Mouse (Mus musculus): ENCODE data around the gene Aicda.
A peak's percentile ranks its signal among the peaks of the same experiment; 100 is the strongest.
"Not testable (repeated sequence)": the region's sequence is repeated elsewhere in the genome, so short reads cannot be mapped to it uniquely, and the experiment has no call there.

The Aicda gene

DNA sequence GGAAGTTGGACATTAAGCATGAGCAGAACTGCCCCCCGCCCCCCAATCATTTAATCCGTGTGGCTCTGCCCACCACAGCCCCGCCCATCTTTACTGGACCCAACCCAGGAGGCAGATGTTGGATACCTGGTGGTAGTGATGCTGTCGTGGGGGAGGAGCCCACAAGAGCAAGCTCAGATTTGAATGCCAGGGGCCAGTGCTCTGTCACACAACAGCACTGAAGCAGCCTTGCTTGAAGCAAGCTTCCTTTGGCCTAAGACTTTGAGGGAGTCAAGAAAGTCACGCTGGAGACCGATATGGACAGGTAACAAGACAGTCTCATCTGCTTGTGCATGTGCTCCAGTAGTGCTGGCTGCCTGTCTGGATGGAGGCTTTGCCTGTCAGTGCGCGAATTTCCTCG lies at the start of gene Aicda:
TSS of gene Aicda (plus strand) at position 196 of the 400 bp plus-strand sequence.
- DNase-seq (ENCODE audit: low spot score): no peak

GRCm38 (mm10) chr6:122505041-122505440 lies 48.6 kb upstream of the Aicda start:
- no peak for DNase-seq (ENCODE audit: low spot score)

DNA sequence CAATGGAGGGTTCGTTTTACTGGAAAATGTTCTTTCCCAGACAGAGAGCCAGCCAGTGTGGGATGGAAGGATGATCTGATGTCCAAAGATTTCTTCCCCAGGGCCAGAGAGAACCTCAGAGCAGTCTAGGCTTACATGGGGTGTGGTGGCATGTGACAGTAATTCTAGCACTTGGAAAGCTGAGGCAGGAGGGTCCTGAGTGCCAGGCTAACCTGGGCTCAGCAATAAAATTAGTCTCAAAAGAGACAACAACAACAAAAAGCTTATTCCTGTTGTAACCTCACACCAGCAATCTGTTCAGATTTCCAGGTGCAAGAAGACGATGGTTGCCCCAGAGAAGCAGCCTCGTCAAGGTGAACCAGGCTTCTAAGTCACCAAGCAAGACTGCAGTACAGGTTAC lies 48.1 kb upstream of the Aicda start, which contains the start of gene Mfap5:
TSS of gene Mfap5 (plus strand) at position 301 of the 400 bp plus-strand sequence.
- no peak for DNase-seq (ENCODE audit: low spot score)

DNA sequence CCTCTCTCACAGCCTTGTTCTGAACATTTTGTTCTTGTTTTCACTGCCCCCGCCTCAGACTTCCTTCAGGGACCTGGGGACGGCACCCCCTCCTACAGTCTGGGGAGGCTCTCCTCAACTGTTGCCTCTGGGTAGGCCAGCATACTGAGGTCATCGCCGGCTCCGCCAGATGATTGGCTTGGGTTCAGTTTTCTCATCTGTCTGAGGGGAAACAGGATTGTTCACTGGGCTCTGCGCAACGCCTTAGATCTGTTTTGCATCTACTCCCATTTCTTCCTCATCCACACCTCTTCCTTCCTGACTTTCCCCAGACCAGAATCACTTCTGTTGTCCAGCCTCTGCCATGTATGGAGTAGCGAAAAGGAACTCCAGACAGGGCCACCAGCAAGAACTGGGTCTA lies 45.1 kb upstream of the Aicda start:
- no peak for DNase-seq (ENCODE audit: low spot score)

DNA sequence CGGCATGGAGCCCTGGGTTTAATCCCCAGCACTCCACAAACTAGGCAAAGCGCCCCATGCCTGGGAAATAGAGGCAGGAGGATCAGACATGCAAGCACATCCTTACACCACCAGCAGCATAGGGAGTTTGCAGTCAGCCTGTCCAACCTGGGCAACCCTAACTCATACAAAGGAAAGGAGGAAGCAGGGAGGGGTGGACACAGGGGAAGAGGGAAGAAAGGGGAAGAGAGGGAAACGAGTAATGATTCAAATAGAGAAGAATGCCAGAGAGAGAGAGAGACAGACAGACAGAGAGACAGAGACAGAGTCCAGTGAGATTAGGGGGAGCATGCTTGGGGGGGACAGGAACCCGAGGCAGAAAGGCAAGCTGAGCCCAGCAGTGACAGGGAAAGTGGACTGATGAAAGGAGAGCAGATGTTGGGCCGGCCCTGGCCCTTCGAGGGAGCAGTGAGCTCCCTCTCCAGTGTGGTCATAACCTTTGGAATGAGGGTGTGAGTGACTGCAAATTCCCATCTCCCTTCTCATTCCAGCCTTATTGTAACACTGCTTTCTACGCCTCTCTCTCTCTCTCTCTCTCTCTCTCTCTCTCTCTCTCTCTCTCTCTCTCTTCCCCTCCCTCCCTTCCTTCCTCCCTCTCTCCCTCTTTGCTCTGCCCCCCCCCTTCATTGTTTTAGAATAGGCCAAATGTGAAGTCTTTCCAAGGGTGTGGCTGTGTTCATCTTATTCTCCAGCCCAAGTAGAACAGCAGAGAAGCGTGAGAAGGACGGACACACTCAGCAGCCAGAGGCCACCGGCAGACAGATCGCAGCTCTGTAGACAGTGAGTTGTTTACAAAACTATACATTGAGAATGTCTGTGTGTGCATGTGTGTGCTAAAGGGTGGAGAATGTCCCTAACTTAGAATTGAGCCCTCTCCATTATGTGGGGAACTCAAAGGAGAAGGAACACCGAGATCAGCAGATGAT lies 40.4 kb upstream of the Aicda start:
- DNase-seq (ENCODE audit: low spot score): no peak

GRCm38 (mm10) chr6:122514312-122514711 lies 39.3 kb upstream of the Aicda start:
- no peak for DNase-seq (ENCODE audit: low spot score)

DNA sequence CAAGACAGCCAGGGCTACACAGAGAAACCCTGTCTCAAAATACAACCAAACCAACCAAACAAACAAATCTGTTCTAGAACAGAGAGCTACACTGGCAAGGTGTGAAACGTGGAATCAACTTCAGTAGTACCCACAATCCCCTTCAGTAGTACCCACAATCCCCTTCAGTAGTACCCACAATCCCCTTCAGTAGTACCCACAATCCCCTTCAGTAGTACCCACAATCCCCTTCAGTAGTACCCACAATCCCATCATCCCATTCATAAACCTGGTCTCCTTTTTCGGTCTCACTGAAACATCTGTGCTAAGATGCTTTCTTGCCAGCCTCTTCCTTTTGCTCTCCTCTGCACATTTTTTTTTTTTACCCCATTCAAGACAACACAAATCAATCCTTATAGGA lies 37.8 kb upstream of the Aicda start:
- not testable (repeated sequence) for DNase-seq (ENCODE audit: low spot score)

DNA sequence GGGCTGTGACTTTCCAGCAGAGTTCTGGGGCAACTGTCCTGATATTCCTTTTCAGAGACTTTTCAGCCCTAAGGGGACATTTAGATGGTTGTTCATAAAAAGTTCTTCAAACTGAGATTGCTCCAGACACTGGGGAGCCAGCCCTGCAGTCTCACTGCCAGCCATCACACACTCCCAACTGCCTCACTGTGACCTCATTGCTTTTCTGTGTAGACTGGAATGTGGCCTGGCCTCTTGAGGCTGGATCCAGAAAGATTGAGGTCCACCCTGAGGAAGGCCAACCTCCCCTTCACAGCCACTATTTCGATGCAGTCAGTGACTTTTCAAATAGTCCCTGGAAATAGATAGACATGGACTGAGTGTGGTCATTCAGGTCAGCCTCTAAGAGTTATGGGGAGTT lies 35.9 kb upstream of the Aicda start:
- DNase-seq (ENCODE audit: low spot score): no peak

DNA sequence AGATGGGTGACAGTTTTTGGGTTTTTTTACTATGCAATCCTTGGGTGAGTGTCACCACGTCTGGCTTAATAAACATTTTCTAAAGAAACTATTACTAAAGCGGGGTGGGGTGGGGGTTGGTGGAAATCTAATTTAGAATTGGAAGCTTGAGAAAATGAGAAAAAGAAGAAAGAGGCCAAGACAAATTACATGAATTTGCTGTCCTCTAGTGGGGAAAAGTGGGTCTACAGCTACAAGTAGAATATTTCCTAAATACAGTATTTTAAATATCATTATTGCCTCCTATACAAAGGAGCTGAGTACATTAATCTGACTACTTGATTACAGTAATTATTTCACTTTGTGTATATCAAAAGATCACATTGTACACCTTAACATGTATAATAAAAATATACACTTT lies 34.2 kb upstream of the Aicda start:
- DNase-seq (ENCODE audit: low spot score): peak; percentile 22

- DNase-seq (ENCODE audit: low spot score): peak; percentile 22
Measured at GRCm38 (mm10) chr6:122522595-122522994, 31.0 kb upstream of the Aicda start.

GRCm38 (mm10) chr6:122523289-122523688 lies 30.3 kb upstream of the Aicda start:
- DNase-seq (ENCODE audit: low spot score): no peak

DNA sequence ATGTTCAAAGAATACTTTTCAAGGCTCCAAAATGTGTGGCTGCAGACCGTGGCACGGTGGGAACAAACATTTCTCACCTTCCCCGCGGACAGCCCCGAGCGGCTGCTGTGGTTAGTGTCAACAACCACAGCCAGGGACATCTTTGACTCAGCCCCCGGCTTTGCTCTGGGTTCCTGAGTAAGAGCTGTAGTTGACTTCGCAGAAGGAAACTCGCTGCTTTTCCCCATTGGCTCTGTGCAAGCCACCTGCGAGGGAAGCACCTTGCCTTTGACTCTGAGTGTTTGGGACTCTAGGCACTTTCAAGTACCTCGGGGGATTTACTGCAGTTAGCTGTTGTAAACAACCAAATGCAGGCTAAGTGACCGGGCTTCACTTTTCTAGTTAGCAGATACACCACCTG lies 26.0 kb upstream of the Aicda start:
- DNase-seq (ENCODE audit: low spot score): no peak

DNA sequence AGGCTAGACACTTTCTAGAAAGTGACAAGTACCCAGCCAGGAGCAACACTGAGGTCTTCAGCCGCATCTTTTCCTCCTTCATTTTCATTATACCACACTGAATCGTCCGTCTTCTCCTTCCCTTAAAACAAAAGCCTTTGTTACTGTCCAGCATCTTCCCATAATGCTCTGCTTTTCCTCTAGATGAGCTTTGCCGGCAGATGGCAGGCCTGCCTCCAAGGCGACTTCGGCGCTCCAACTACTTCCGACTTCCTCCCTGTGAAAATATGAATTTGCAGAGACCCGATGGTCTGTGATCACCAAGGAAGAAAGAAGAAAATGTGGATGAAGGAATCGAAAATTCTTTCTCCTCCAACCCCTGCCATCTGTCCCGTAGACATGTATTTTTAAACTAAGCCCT lies 25.5 kb upstream of the Aicda start:
- no peak for DNase-seq (ENCODE audit: low spot score)

DNA sequence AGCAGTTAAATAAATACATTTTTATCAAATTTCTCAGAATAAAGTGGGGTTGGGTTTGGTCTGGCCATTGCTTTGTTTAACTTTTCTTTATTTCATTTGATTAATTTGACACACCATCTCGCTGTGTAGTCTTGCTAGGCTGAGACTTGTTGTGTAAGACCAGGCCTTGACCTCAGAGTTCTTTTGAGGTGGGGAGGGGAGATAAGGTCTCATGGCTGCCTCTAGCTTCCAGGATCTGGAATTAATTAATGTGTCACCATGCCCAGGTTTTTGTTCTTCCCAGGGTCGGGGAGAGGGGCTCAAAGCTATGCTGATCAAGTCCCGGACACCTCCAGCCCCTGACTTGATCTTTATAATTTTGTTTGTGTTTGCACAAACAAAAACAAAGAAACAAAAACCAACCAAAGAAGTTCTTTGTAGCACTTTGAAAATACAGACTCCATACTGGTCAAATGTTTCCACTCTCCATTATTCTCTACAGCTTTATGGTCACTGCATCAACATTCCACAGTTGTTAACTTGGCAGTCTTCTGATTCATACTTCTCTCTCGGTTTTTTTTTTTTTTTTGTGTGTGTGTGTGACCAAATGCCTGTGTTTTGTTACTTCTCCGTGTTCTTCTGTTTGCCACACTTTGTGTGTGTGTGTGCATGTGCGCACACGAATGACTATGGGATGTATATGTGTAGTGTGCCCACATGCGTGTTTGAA lies 22.0 kb upstream of the Aicda start:
- DNase-seq (ENCODE audit: low spot score): no peak

- DNase-seq (ENCODE audit: low spot score): no peak
Measured at GRCm38 (mm10) chr6:122532883-122533302, 20.7 kb upstream of the Aicda start.

GRCm38 (mm10) chr6:122534032-122534431 lies 19.6 kb upstream of the Aicda start:
- DNase-seq (ENCODE audit: low spot score): no peak

- no peak for DNase-seq (ENCODE audit: low spot score)
Measured at GRCm38 (mm10) chr6:122539564-122539963, 14.0 kb upstream of the Aicda start.

GRCm38 (mm10) chr6:122542459-122542858 lies 11.1 kb upstream of the Aicda start:
- not testable (repeated sequence) for DNase-seq (ENCODE audit: low spot score)

DNA sequence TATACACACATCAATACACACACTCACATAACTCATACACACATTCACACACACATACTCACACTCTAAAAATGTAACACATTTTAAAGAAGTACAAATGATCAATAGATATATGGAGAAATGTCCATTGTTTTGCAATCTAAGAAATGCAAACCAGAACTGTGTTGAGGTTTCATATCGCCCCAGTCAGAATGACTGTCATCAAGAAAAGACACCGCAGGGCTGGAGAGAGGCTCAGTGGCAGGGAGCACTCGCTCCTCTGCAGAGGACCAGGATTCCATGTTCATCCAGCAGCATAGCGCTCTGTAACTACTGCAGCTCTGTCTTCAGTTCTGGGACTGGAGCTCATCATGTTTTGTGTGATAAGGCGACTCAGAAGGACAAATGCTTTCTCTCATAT lies 10.0 kb upstream of the Aicda start:
- no peak for DNase-seq (ENCODE audit: low spot score)

GRCm38 (mm10) chr6:122544672-122545071 lies 8.9 kb upstream of the Aicda start:
- DNase-seq (ENCODE audit: low spot score): no peak

DNA sequence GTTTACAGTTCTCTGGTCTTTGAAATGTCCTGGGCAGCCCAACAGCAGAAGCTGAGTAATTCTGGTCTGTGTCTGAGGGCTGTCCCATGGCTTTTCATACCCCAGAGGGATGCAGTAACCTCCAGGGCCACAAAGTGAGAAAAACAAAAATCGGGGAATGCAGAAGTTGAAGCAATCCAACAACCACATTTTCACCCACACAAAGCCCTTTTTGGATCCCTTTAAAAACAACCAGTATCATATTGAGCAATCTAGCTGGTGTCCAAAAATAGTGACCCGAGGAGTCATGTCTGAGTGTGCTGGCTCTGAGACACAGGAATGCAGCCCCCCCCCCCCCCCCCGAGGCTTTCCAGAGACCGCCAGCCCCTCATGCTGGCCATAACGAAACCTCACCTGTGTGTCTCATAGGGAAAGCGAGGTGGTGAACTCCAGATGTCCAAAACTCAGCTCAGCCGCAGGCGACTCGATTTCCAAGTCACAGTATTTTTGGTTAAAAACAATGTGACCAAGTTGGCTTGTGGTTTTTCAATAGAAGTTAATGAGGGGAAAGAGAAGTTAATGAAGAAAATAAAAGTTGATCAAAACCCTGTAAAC lies 8.2 kb upstream of the Aicda start:
- no peak for DNase-seq (ENCODE audit: low spot score)

DNA sequence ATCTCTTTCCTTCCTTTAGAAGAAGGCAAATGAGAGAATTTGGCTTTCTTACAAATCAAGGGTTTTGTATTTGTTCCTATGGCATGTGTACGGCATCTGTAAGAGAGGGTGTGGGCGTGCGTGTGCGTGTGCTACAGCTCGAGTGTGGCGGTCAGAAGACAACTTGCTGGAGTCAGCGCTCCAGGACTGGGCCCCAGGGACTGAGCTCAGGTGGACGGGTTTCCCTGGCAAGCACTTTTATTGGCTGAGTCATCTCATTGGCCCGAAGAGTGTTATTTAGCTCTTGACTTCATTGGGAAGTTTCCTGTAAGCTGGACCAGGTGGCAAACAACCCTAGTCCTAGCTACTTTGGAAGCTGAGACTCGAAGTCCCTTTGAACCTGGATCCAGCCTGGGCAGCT lies 7.7 kb upstream of the Aicda start:
- DNase-seq (ENCODE audit: low spot score): no peak

GRCm38 (mm10) chr6:122554102-122554501 lies 501 bp downstream of the Aicda start:
- DNase-seq (ENCODE audit: low spot score): no peak

Data from layer of hippocampus, adult 11-12 months (tissue).